Mouse (Mus musculus) megakaryocyte, adult 5-6 weeks (primary cell): ENCODE results near the gene Hcfc2. TPM values are rescaled to one million over a fixed set of nuclear protein-coding genes. Genes with fewer than 3 reads are reported as not detected.

ENCODE experiments used
- ATAC-seq: 2 replicates; pipeline ENCODE4 v1.8.0; 2016; ENCODE audit warnings: mild to moderate bottlenecking, inconsistent platforms; ENCODE audit not compliant: poor library complexity, severe bottlenecking
- total RNA-seq, 2 experiments: library from RNA; stranded (forward) in 1 of 2; stranded (reverse) in 1 of 2; fragments of 153-499, 151-499 nt in 1 of 2; fragments of 221-1000, 200-1000 nt in 1 of 2; gene quantifications; 2 replicates each; pipeline versions ENCODE4 v1.2.3 to v1.2.4; 2015 to 2017

The Hcfc2 gene
- total RNA-seq (2015): 15.6 and 20.9 TPM in 2 replicates
- 22.1 and 32.8 TPM in 2 replicates for total RNA-seq (2017)

GRCm38 (mm10) chr10:82695956-82696355, at the start of gene Hcfc2:
Gene Hcfc2, plus strand, starts transcription at chr10:82696160.
- no peak for ATAC-seq

DNA sequence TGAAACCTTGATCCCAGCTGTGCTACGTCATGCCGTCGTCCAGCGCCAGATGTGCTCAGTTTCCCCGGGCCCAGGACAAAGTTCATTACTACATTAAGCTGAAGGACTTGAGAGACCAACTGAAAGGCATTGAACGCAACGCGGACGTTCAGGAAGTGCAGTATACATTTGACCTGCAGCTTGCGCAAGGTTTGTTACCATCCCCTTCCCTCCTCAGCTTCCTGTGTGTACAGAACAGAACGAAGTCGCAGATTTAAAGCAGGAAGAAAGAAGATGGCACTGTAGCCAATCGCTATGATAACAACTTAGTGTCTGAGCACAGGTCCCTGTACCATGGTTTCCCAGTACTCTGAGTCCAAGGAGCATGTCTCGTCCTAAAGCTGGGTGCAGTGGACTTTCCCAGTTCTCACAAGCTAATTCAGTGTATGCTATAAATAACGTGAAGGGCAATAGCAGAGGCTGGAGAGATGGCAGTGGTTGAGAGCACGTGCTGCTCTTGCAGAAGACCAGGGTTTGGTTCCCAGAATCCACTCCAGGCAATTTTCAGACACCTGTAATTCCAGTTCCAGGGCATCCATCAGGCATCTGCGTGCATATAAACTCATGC, 48.7 kb upstream of the Hcfc2 start:
- ATAC-seq: peak; percentile 97

DNA sequence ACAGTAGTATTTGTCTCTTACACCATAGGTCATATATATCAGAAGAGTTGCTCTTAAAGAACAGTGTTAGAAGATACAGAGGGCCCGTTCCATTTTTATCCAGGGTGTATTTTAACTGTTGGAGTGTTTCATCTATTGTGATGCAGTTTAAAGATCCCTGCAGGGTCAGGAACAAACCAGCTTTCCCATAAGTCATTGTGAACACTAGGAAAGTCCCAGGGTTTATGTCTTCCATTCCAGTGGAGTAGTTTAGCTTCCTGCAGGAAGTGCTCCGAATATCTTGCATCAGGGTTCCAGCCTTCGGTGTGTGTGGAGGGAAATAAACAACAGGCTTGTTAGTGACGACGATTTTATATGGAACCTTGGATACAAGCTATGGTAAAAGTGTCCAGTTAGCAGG, 44.7 kb upstream of the Hcfc2 start:
- ATAC-seq: no peak

DNA sequence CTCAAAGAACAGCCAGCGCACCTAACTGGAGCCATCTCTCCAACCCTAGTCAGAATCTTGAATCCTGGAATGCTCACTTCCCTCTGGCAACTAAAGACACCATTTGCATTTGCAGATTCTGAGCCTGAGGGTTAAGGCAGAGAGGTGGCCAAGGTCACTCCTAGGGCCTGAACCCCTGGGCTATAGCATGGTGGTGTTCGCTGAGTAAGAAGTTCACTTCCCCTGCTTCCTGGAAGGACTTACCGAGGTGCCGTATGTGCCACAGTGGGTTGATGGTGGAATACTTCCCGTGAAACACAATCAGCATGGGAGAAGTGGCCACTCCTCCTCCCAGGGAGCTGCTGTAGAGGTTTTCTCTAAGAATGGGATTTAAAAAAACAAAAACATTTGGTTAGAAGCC, 43.3 kb upstream of the Hcfc2 start:
- ATAC-seq: no peak

GRCm38 (mm10) chr10:82654581-82654980, 41.4 kb upstream of the Hcfc2 start:
- ATAC-seq: no peak

- peak; percentile 17 for ATAC-seq
Measured at GRCm38 (mm10) chr10:82661820-82662219, 34.1 kb upstream of the Hcfc2 start.

DNA sequence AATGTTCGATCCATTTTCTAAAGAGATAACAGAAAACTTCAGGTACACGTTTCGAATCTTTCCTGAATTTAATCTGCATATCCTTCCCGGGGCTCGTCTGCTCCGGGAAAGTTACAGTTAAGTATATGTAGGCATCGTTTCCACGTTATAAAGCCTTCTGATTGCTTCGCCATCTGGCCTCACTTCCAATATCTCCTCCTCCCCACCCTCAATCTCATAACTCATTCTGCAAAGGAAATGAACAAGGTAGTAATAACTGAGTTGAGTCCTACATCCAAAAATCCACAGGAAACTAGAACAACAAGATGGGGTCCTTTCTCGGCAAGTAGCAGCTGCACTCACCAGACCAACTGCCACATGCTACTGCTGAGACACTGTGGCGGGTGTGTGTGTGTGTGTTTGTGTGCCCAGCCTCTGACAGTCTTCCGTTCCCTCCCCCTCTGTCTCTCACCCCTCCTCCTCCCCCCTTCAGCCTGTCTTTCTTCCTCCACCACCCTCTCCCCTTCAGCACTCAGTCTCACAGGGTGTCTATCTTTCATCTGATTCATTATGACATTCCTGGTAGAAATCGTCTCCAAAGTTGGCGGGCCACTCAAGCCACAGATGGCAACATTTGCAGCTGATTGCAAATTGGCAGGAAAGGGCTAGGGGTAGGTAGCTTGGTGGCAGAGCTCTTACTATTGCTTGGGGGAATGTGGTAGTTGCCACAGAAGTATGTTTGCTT, 33.5 kb upstream of the Hcfc2 start:
- peak; percentile 53 for ATAC-seq

DNA sequence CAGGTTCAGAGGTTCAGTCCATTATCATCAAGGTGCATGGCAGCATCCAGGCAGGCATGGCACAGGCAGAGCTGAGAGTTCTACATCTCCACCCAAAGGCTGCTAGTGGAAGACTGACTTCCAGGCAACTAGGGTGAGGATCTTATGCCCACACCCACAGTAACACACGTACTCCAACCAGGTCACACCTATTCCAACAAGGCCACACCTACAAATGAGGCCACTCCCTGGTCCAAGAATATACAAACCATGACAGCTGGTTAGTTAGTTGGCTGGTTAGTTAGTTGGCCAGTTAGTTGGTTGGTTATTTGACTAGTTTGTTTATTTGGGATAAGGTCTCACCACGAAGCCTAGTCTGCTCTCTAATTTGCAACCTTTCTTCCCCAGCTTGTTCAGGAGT, 32.7 kb upstream of the Hcfc2 start:
- ATAC-seq: no peak

- no peak for ATAC-seq
Measured at GRCm38 (mm10) chr10:82665951-82666350, 30.0 kb upstream of the Hcfc2 start.

DNA sequence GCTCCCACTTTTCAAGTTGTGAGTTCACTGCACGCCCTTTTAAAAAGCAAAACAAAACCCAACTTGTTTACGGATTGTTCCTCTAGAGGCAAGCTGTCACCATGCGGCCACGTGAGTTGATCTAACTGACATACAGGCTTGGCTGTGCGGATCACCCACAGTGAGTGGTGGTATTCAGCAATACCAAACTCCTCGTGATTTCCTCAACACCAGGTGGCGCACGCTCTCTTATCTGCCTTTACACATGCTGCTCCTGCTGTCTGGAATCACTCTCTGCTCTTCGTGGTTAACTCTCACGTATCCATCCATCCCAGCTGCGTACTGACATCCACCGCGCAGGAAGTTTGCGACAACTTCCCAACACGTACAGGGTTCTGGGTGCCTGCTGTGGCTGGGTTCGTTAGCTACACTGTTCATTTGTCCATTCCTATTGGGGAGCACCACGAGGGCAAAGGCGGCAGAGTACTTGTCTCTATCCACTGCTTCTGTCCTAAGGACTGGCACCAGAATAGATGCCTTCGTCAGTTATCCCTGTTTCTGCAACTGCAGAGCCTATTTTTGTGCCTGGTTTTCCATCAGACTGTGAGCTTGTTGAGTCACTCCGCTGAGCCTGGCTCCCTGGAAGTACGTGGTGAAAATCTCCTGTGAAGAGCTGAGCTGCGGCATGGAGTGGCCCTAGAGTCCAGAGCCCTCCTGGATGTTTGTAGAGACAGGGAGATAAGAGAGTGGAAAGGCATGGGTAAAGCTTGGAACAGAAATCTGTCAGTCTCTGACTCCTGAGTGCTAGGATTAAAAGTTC, 29.3 kb upstream of the Hcfc2 start:
- ATAC-seq: peak; percentile 79

- ATAC-seq: peak; percentile 78
Measured at GRCm38 (mm10) chr10:82670205-82670604, 25.8 kb upstream of the Hcfc2 start.

GRCm38 (mm10) chr10:82676949-82677348, 19.0 kb upstream of the Hcfc2 start:
- no peak for ATAC-seq

GRCm38 (mm10) chr10:82680769-82681168, 15.2 kb upstream of the Hcfc2 start:
- ATAC-seq: no peak

DNA sequence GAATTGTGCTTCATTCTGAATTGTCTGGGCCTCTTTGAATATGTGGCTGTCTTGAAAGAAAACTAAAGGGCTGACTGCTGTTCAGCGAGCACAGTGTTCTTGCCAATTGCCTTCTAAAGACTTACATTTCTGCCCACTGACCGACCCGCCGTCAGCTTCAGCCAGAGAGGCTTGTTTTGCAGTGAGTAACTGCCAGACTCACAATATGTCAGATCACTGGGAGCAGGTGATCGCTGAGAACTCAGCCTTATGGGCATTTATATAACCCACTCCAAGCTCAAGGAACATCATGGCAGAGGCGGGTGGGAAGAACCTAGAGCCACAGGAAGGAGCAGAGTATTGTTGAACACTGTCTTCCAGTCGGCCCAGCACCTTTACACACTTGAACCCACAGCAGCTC, 14.3 kb upstream of the Hcfc2 start:
- no peak for ATAC-seq

- ATAC-seq: no peak
Measured at GRCm38 (mm10) chr10:82685440-82685839, 10.5 kb upstream of the Hcfc2 start.

- ATAC-seq: 0 out of 2 replicates have a peak, but pooled peaks have one; percentile 36
Measured at GRCm38 (mm10) chr10:82689681-82690211, 6.2 kb upstream of the Hcfc2 start.

DNA sequence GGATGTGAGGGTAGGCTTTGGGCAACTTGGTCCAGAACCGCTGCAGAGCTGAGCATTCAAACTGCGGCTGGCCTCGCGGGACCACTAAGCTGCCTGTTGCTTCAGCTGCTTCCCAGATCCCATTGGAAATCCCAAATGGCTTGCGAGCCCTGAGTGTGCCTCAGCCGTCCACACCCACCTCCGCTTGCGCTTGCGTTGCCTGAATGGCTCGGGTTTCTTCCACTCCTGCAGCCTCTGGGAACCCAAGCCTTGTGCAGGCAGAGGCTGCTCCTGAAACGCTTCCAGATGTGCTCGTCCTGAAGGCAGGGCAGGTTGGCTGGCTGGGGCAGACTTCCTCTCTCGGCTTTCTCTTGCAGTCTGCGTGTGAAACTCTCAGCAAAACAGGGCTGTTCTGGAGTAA, 5.5 kb upstream of the Hcfc2 start, which contains the start of gene Glt8d2:
Gene Glt8d2 (minus strand): TSS at position 157 of the 400 bp plus-strand sequence.
- peak; percentile 55 for ATAC-seq

- ATAC-seq: no peak
Measured at GRCm38 (mm10) chr10:82696453-82697079, 606 bp downstream of the Hcfc2 start.

DNA sequence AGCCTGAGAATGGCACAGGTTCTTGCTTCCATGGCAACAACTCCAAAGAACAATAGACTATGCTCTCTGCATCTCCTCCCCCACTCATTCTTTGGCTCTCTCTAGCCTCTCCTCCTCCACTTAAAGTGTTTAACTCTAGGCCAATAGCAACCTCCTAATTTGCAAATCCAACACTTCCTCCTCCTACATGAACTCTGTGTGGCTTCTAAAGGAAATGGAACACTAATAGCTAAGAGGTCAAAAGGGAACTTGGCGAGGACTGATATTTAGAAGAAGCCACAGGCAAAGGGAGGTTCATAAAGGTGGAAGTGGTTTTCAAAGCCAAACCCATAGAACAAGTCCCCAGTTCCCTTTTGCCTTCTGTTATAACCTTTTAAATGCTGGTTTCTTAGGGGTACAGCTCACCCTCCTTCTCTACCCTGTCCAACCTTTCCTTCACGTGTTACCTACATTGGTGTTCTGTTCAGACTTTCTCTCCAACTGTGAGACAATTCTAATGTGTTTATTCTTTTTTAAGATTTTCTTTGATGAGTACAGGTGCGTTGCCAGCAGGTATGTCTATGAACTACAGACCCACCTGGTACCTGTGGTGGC, 1.4 kb downstream of the Hcfc2 start:
- peak; percentile 78 for ATAC-seq

GRCm38 (mm10) chr10:82698712-82699261, 2.8 kb downstream of the Hcfc2 start:
- peak; percentile 74 for ATAC-seq
